Mouse (Mus musculus) myocyte (in vitro differentiated cells): ENCODE measurements around the gene Hoxb9. TPM values are rescaled to one million over a fixed set of nuclear protein-coding genes. Genes with fewer than 3 reads are reported as not detected.
A peak's percentile ranks its signal among the peaks of the same experiment; 100 is the strongest.

Experiments used
- H3K27me3 ChIP-seq: one replicate; pipeline ENCODE4 v1.6.1; 2011; ENCODE audit not compliant: control insufficient read depth, insufficient read depth, insufficient read length
- H3K36me3 ChIP-seq: one replicate; pipeline ENCODE4 v1.6.1; 2011; ENCODE audit not compliant: control insufficient read depth, insufficient read depth
- H3K4me2 ChIP-seq: one replicate; pipeline ENCODE4 v1.6.1; 2011; ENCODE audit warnings: low read depth, control low read depth
- H3K4me3 ChIP-seq: one replicate; pipeline ENCODE4 v1.5.1; 2011; ENCODE audit warnings: mild to moderate bottlenecking, control low read depth, moderate library complexity
- H3K79me2 ChIP-seq: one replicate; pipeline ENCODE4 v1.6.1; 2011; ENCODE audit not compliant: control insufficient read depth, insufficient read depth
- H3ac ChIP-seq: one replicate; pipeline ENCODE4 v1.6.1; 2011; ENCODE audit not compliant: control insufficient read depth, insufficient read length
- CEBPB ChIP-seq: IDR thresholded peaks from 2 replicates; pipeline ENCODE4 v1.6.1; 2011; ENCODE audit warnings: mild to moderate bottlenecking, moderate library complexity; ENCODE audit not compliant: poor library complexity, insufficient read depth, severe bottlenecking
- E2F4 ChIP-seq: IDR thresholded peaks from one replicate; pipeline ENCODE4 v1.6.1; 2011; ENCODE audit warnings: mild to moderate bottlenecking, control low read depth, moderate library complexity; ENCODE audit not compliant: insufficient read depth
- MAX ChIP-seq: IDR thresholded peaks from one replicate; pipeline ENCODE4 v1.6.1; 2011; ENCODE audit warnings: low read depth, mild to moderate bottlenecking, control low read depth
- MYOD1 ChIP-seq, 3 experiments: IDR thresholded peaks; one replicate each; pipeline ENCODE4 v1.6.1; 2011; ENCODE audit warnings: control low read depth in 2 of 3, low read depth in 2 of 3, mild to moderate bottlenecking in 2 of 3, moderate library complexity in 1 of 3; ENCODE audit not compliant: insufficient read length in 2 of 3, control insufficient read depth in 1 of 3
- MYOG ChIP-seq, 3 experiments: IDR thresholded peaks; one replicate each; pipeline ENCODE4 v1.6.1; 2011; ENCODE audit warnings: control low read depth in 2 of 3, low read depth in 2 of 3, mild to moderate bottlenecking in 2 of 3; ENCODE audit not compliant: insufficient read length in 2 of 3, control insufficient read depth in 1 of 3, insufficient read depth in 1 of 3
- POLR2A ChIP-seq: IDR thresholded peaks from one replicate; pipeline ENCODE4 v1.6.1; 2011; ENCODE audit warnings: low read depth, mild to moderate bottlenecking, control low read depth, moderate library complexity; ENCODE audit not compliant: insufficient read length
- POLR2AphosphoS2 ChIP-seq: IDR thresholded peaks from one replicate; pipeline ENCODE4 v1.6.1; 2011; ENCODE audit warnings: low read depth, control low read depth; ENCODE audit not compliant: insufficient read length
- REST ChIP-seq: IDR thresholded peaks from one replicate; pipeline ENCODE4 v1.6.1; 2011; ENCODE audit warnings: mild to moderate bottlenecking, control low read depth, moderate library complexity; ENCODE audit not compliant: insufficient read depth, insufficient read length
- SRF ChIP-seq: IDR thresholded peaks from one replicate; pipeline ENCODE4 v1.6.1; 2011; ENCODE audit warnings: low read depth; ENCODE audit not compliant: control insufficient read depth, insufficient read length
- TCF12 ChIP-seq: IDR thresholded peaks from one replicate; pipeline ENCODE4 v1.6.1; 2011; ENCODE audit warnings: mild to moderate bottlenecking, control low read depth; ENCODE audit not compliant: poor library complexity, insufficient read depth, severe bottlenecking
- TCF3 ChIP-seq: IDR thresholded peaks from one replicate; pipeline ENCODE4 v1.6.1; 2011; ENCODE audit warnings: low read depth, control low read depth; ENCODE audit not compliant: insufficient read length
- USF1 ChIP-seq: IDR thresholded peaks from one replicate; pipeline ENCODE4 v1.6.1; 2011; ENCODE audit warnings: low read depth, mild to moderate bottlenecking, control low read depth, moderate library complexity
- polyA plus RNA-seq: library from polyadenylated mRNA; unstranded; fragments of >200 nt; fragmentation: generic; extraction: Trizol; gene quantifications from one replicate; pipeline ENCODE4 v1.2.1, GENCODE M21; 2012; ENCODE audit warnings: missing spikeins

Gene Hoxb9
- polyA plus RNA-seq, 1 experiment = 0.24 TPM

DNA sequence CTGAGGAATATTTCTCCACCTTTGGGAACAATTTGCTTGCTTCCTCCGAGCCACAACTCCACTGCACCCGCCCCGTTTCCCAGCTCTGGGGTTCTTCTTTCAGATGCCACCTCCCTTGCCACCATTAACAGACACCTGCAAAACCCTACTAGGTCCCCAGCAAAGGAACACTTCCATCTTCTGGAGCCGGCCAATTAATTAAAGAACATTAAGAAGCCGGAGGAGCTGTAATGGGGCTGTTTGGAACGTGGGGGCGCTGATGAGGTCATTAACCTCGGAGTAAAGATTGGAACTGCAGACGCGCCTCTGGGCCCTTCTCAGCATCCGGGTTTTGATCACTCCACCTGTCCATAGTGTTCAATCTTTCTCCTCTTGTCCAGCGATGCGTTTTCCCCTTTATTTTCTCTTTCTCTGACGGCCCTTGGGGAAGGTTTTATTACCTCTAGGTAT lies 15.2 kb upstream of the Hoxb9 start:
- no peak overlapping the region for H3K4me2 ChIP-seq
- TF ChIP-seq REST (no peak), TCF3 (no peak), USF1 (no peak), MYOD1 (IDR thresholded peaks at IDR 0.05; ENCODE audit: control insufficient read depth in 1 of 3, insufficient read length in 2 of 3, low read depth in 2 of 3) (no peak), SRF (no peak), POLR2A (no peak), MYOG (IDR thresholded peaks at IDR 0.05; ENCODE audit: control insufficient read depth in 1 of 3, insufficient read depth in 1 of 3, insufficient read length in 2 of 3, low read depth in 2 of 3) (no peak), TCF12 (no peak)
- H3K36me3 ChIP-seq = no peaks in the 10 kb centered on the region
- no peak overlapping the region for H3ac ChIP-seq
- H3K4me3 ChIP-seq = no peak overlapping the region
- peaks cover 72% of the 10 kb centered on the region for H3K27me3 ChIP-seq
- no peaks in the 10 kb centered on the region for H3K79me2 ChIP-seq

DNA sequence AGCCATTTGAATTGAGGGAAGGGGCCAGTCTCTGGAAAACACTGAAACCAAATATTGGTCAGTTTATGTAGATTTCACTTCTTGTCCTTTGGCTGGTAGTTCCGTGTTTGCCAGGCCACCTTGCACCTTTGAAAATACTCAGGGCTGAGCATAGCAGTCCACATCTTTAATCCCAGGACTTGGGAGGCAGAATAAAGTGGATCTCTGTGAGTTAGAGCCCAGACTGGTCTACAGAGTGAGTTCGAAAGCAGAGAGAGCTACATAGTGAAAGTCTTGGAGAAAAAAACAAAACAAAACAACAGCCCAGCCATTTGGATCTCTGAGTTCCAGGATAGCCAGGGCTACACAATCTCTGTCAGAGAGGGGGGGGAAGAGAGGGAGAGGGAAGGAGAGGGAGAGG lies 14.1 kb upstream of the Hoxb9 start:
- Histone ChIP-seq H3K4me2 (no peak overlapping the region), H3K4me3 (no peak overlapping the region), H3K36me3 (no peaks in the 10 kb centered on the region), H3K79me2 (no peaks in the 10 kb centered on the region), H3ac (no peak overlapping the region), H3K27me3 (peaks cover 69% of the 10 kb centered on the region)
- TF ChIP-seq MYOG (IDR thresholded peaks at IDR 0.05; ENCODE audit: control insufficient read depth in 1 of 3, insufficient read depth in 1 of 3, insufficient read length in 2 of 3, low read depth in 2 of 3) = no peak

DNA sequence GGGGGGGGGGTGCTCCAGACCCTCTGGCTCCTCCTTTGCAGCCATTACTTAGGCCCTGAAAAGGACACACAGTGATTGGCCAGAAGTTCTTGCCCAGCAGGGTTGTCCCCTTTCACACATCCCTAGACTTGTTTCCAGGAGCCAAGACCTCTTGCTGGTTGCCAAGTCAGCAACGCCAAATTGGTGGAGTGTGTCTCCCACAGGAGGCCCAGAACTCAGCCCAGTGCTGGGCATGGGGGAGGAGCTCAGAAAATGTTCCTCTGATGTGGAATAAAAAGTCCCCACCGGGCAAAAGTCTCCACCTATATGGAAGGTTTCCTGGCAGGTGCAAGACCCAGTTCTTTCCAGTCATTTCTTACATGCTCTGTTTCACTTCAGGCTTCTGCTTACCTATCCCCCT lies 12.2 kb upstream of the Hoxb9 start:
- Histone ChIP-seq H3ac (no peak overlapping the region), H3K36me3 (no peaks in the 10 kb centered on the region), H3K27me3 (peaks cover 68% of the 10 kb centered on the region), H3K79me2 (no peaks in the 10 kb centered on the region), H3K4me2 (no peak overlapping the region), H3K4me3 (no peak overlapping the region)
- TF ChIP-seq POLR2AphosphoS2 = no peak
- TF ChIP-seq MYOG (IDR thresholded peaks at IDR 0.05; ENCODE audit: control insufficient read depth in 1 of 3, insufficient read depth in 1 of 3, insufficient read length in 2 of 3, low read depth in 2 of 3) = no peak
- TF ChIP-seq CEBPB = no peak
- TF ChIP-seq SRF = no peak
- TF ChIP-seq POLR2A = no peak
- no peak for TF ChIP-seq USF1
- no peak for TF ChIP-seq TCF12
- TF ChIP-seq TCF3 = no peak
- no peak for TF ChIP-seq E2F4
- TF ChIP-seq REST = no peak
- TF ChIP-seq MAX = no peak
- no peak for TF ChIP-seq MYOD1 (IDR thresholded peaks at IDR 0.05; ENCODE audit: control insufficient read depth in 1 of 3, insufficient read length in 2 of 3, low read depth in 2 of 3)

DNA sequence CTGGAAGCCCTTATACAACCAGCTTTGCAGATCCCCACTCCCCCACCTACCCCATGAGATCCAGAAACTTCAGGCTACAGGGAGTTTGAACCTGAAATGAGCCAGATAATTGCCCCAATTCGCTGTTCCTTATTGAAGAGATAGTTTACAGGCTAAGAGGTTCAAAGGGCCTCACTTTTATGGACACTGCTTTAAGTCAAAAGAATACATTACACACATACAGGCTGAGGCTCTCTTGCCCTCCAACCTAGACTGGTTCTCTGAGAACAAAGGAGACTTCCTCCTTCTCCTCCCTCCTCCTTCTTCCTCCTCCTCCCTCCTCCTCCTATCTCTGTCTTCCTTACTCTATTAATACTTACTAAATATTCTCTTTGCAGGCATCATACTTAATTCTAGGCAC lies 11.7 kb upstream of the Hoxb9 start:
- no peak overlapping the region for H3K4me2 ChIP-seq
- TF ChIP-seq POLR2A (no peak), USF1 (no peak), MYOD1 (IDR thresholded peaks at IDR 0.05; ENCODE audit: control insufficient read depth in 1 of 3, insufficient read length in 2 of 3, low read depth in 2 of 3) (no peak), E2F4 (no peak), MAX (no peak), TCF3 (no peak), CEBPB (no peak), REST (no peak), POLR2AphosphoS2 (no peak), SRF (no peak)
- no peaks in the 10 kb centered on the region for H3K79me2 ChIP-seq
- no peaks in the 10 kb centered on the region for H3K36me3 ChIP-seq
- no peak overlapping the region for H3ac ChIP-seq
- H3K27me3 ChIP-seq = peaks cover 69% of the 10 kb centered on the region
- H3K4me3 ChIP-seq = no peak overlapping the region

DNA sequence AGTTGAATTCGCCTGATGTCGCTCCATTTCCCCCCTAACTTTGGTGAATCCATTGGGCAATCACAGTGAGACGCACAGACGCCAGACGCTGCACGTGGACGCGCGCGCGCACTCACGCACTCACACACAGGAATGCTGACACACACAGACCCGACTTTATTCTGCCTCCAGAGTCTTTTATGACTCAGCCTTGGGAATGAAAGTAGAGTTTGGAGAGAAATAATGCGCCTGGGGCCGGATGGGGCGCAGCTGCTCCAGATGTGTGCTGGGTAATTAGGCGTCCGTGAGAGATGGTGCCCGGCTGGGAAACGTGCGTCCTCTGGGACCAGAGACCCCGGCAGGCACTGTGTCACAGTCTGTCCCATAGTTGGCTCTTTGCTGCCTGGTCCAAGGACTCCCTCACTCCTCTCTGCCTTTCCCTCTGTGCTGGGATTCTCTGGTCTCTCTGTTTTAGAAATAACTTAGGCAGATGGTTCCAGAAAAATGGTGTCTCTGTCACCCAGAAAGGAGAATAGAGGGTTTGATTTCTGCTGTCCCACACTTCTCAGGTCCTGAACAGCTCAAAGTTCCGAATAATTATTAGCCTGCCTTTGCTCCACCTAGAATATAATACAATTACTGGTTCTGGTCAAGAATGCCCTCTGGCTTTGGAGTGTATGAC lies 10.8 kb upstream of the Hoxb9 start:
- H3ac ChIP-seq = no peak overlapping the region
- no peaks in the 10 kb centered on the region for H3K36me3 ChIP-seq
- H3K4me3 ChIP-seq = no peak overlapping the region
- no peaks in the 10 kb centered on the region for H3K79me2 ChIP-seq
- TF ChIP-seq MYOG (IDR thresholded peaks at IDR 0.05; ENCODE audit: control insufficient read depth in 1 of 3, insufficient read depth in 1 of 3, insufficient read length in 2 of 3, low read depth in 2 of 3) = no peak
- TF ChIP-seq POLR2A = no peak
- TF ChIP-seq TCF3 = no peak
- TF ChIP-seq CEBPB = no peak
- TF ChIP-seq MYOD1 (IDR thresholded peaks at IDR 0.05; ENCODE audit: control insufficient read depth in 1 of 3, insufficient read length in 2 of 3, low read depth in 2 of 3) = no peak
- no peak for TF ChIP-seq USF1
- TF ChIP-seq MAX = no peak
- no peak for TF ChIP-seq TCF12
- TF ChIP-seq SRF = no peak
- no peak for TF ChIP-seq E2F4
- TF ChIP-seq POLR2AphosphoS2 = no peak
- TF ChIP-seq REST = no peak
- peak overlapping the region; percentile 34 for H3K4me2 ChIP-seq
- peaks cover 73% of the 10 kb centered on the region for H3K27me3 ChIP-seq
